Mouse (Mus musculus): ENCODE results near the gene Ptchd4. TPM values are rescaled to one million over a fixed set of nuclear protein-coding genes. Genes with fewer than 3 reads are reported as not detected.

Ptchd4 gene
- under 1 TPM in 1 of 2 experiments, not detected in 1; 0.07 TPM for total RNA-seq (2021)
- long read RNA-seq, experiment 1 = 0 reads
- long read RNA-seq, experiment 2 = 0 reads

- DNase-seq = peak; percentile 22 to 24
- intact Hi-C loops (cut with DNase I) = no loop called here
Measured at GRCm38 (mm10) chr17:42315669-42316611, at the start of gene Ptchd4. TSS of gene Ptchd4 (plus strand) at chr17:42315947.

GRCm38 (mm10) chr17:42276861-42277260 is 38.9 kb upstream of the Ptchd4 start:
- no peak for DNase-seq
- intact Hi-C loops (cut with DNase I) = no loop called here

- no peak for DNase-seq
- intact Hi-C loops (cut with DNase I) = no loop called here
Measured at GRCm38 (mm10) chr17:42284391-42284790, 31.4 kb upstream of the Ptchd4 start.

DNA sequence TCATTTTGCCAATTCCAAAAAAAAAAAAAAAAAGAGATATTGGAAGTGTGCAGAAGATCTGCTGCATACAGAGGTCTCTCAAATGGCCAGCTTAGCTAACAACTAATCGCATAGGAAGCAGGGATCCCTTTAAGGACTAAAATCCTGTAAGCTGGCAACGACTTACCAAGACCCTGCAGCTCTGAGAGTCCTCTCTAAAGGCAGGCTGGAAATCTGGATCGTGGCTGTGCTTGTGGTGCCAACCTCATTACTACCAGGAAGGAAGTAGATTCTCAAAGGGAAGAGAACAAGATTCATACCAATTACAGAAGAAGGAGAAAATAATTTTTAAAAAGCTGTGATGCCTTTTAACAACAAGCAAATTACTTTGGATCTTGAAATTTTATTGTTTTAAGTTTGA is 29.5 kb upstream of the Ptchd4 start:
- intact Hi-C loops (cut with DNase I) = no loop called here
- DNase-seq = no peak

DNA sequence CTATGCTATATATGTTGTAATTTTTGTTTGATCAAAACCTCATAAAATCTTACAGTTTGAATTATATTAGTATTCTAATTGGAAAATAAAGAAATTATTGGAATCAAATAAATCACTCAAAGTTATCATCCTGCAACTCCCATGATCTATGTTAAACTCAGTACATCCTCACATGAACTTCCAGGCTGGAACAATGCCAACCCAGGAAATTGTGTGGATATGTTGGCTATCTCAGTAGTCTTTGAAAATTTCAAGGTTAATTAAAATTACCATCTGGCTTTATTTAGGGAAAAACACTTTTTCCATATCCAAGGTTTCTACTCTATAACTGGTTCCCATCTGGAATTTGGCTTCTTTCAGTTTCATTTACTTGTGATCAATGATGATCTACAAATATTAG is 25.4 kb upstream of the Ptchd4 start:
- intact Hi-C loops (cut with DNase I) = no loop called here
- DNase-seq = no peak

DNA sequence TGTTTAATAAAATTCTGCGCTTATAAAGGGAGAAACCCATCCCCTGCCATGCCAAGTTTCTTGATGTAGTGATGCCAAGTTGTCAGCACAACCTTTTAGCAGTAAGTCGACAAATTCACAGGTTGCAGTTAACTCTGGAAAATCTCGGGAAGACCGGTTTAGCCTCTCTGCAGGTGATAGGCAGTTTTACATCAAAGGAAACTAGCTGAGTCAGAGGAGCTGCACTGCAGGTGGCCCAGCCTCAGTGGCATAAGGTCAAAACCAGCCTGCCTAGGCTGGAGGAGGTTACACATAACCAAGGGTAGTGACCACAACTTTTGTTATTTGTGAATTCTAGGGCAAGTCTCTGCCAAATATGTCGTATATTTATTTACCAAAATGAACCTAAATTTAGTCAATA is 24.0 kb upstream of the Ptchd4 start:
- DNase-seq = no peak
- intact Hi-C loops (cut with DNase I) = no loop called here

DNA sequence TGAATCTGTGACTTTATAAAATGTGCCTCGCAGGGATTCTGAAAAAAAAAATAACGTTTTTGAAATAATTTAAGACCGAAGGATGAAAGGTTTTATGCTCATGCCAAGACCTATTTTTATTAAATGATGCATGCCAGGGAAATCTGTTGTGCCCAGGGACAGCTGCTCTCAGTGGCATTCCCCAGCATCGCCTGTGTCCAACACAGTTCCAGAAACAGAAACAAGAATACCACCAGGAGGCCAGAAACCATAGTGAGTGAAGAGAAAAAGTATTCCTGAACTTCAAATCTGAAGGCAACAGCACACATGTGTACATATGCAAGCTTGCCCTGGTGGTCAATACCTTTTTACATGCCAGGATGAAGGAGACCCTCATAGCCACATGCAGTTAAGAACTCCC is 17.8 kb upstream of the Ptchd4 start:
- intact Hi-C loops (cut with DNase I) = no loop called here
- no peak for DNase-seq

DNA sequence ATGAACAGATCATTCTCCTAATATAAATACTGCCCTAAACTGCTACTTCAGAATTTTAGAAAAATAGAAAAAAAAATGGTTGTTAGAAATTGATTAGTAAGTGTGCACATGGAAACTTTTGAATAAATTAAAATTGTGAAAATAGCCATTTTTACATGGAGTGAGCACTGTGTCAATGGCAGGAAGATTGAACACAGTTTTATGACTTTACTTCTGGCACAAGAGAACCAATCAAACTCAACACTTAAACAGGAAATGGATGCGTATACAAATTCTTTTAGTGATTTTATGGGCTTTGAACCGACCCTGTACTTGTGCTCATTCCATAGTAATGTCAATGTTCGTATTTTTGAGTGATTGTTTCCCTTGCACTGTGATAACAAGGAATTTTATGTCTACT is 16.1 kb upstream of the Ptchd4 start:
- DNase-seq = no peak
- intact Hi-C loops (cut with DNase I) = no loop called here

- no peak for DNase-seq
- intact Hi-C loops (cut with DNase I) = no loop called here
Measured at GRCm38 (mm10) chr17:42303062-42303577, 12.6 kb upstream of the Ptchd4 start.

- intact Hi-C loops (cut with DNase I) = no loop called here
- DNase-seq = no peak
Measured at GRCm38 (mm10) chr17:42304262-42304661, 11.5 kb upstream of the Ptchd4 start.

DNA sequence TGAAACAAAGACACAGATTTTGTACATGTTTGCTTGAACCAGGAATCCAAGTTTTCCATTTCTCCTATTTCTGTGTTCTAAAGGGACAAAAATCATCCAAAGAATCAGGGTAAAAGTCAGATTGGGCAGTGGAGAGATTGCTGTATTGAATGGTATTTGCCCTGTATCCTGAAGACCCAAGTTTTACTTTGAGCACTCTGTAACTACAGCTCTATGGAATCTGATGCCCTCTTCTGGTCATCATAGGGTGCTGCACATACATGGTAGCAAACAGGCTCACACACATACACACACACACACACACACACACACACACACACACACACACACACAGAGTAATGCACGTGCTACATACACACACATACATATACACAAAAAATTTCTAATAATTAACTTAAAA is 8.7 kb upstream of the Ptchd4 start:
- DNase-seq = no peak
- intact Hi-C loops (cut with DNase I) = no loop called here

DNA sequence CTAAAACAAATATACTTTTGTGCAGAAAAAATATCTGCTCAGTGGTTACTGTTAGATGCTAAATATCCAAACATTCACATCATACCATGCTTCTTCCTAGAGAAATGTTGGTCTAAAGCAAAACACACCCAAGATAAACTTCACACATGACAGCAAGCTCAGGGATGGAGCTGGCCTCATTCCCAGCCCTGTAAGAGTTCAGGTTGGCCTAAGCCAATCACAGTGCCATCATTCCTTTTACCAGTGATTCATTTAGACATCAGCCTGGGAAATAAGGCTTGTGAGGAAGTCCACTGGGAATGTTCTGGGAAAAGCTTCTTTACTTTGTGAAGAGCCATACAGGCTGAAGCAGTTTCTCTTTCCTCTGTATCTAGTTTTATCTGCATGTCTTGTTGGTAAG is 5.6 kb upstream of the Ptchd4 start:
- intact Hi-C loops (cut with DNase I) = no loop called here
- no peak for DNase-seq

DNA sequence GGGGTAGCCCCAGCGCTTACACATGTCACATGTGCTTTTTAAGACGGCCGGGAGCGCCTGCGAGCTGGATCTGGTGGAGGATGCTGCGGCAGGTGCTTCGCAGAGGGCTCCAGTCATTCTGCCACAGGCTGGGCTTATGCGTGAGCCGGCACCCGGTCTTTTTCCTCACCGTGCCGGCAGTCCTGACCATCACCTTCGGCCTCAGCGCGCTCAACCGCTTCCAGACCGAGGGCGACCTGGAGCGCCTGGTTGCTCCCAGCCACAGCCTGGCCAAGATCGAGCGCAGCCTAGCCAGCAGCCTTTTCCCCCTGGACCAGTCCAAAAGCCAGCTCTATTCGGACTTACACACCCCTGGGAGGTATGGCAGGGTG is 850 bp downstream of the Ptchd4 start:
- no peak for DNase-seq
- intact Hi-C loops (cut with DNase I) = no loop called here

DNA sequence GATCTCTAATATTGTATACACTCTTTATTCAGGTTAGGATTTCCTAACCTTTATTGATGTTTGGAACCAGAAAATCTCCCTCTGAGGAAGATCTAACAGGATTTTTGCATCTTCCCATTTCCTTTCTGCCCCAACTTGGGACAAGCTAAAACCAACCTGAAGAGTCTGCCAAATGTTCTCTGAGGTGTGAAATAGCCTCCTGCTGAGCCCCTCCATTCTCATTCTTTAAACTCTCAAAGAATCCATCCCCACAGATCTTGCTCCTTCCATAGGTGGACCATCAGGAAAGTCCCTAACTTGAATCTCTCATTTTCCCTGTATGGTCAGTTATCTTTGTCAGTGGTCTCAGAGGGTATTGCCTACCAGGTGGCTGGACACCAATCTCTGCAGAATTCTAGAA is 20.0 kb downstream of the Ptchd4 start:
- no peak for DNase-seq
- intact Hi-C loops (cut with DNase I) = no loop called here

DNA sequence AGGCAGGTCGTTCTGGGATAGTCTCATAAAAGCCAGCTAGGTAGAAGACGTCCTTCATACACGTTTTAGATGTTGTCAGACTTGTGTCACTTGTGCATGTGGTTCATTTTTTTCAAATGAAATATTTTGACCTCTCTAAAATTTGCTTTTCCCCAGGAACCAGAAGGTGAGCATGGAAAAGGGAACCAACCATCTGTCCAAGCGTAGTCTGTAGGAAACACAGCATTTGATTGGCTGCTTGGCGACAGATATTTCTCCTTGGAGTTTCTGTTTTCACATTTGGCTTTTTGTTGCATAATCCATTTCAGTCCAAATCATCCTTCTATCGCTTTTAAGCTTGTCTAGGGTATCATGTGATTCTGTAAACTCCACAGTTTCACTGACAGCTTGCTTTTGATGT is 20.8 kb downstream of the Ptchd4 start:
- intact Hi-C loops (cut with DNase I) = no loop called here
- no peak for DNase-seq

DNA sequence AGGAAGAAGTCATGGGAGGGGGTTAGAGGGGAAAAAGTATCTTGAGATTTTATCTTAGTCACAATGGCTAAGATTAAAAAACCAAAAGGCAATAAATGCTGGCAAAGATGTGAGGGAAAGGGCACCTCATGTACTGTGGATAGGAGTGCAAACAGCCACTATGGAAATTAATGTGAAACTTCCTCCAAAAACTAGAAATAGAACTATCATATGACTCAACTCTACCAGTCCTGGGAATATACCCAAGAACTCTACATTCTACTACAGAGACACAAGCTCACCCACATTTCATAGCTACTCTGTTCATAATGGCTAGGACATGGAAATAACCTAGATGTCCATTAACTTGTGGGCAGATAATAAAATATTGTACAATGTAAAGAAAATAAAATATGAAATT is 30.3 kb downstream of the Ptchd4 start:
- no peak for DNase-seq
- intact Hi-C loops (cut with DNase I) = no loop called here

- no peak for DNase-seq
- intact Hi-C loops (cut with DNase I) = no loop called here
Measured at GRCm38 (mm10) chr17:42358481-42358880, 42.7 kb downstream of the Ptchd4 start.

- no peak for DNase-seq
- intact Hi-C loops (cut with DNase I) = no loop called here
Measured at GRCm38 (mm10) chr17:42363085-42363710, 47.5 kb downstream of the Ptchd4 start.

- DNase-seq = no peak
- intact Hi-C loops (cut with DNase I) = no loop called here
Measured at GRCm38 (mm10) chr17:42364716-42365115, 49.0 kb downstream of the Ptchd4 start.

DNA sequence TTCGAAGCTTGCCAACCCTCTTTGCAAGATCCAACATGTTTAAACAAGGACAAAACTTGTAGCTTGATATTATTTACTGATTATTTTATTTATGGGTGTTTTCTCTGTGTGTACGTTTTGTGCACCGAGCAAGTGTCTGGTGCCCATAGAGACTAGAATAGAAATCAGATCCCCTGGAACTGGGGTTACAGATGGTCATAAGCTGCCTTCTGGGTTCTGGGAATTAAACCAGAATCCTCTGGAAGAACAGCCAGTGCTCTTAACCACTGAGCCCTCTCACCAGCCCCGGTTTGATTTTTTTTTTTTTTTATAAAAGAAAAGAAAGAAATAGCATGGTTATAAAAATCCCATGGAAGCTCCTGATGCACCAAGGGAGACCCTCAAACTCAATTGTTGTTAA is 59.1 kb downstream of the Ptchd4 start:
- intact Hi-C loops (cut with DNase I) = no loop called here
- DNase-seq = no peak

DNA sequence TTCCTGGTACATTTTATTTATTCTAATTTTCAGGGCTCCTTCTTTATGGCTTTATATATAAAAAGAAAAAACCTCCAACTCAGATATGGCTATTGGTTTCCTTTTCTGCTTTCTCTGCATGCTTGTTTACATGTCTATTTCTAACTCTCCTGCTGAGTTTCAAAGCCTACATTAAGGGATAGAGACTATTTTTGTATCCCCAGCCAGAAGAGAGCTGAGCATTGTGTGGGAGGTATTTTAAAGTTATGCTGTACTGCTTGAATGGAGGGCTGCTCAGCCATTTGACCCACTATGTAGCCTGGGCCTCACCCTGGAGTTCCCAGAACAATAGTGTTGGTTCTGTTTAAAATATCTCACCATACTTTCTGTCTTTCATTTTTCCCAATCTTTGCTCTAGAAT is 77.3 kb downstream of the Ptchd4 start:
- no peak for DNase-seq
- intact Hi-C loops (cut with DNase I) = no loop called here

DNA sequence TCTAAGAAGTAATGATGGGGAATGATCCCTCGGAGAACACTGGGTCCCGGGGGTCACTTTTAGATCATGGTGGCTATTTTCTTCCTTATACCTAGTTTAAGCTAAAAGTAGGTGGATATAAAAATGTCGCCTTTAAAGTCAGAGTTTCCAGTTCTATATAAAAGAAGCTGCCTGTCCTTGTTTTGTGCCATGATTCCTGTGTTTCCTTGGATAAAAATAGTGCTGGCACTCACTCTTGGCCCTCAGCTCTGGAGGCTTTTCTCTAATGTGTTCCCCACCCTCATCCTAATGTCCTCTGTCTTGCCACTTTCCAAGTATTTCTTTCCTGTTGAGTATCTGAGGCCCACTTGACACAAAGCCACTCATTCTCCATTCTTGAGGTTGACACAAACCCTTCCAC is 79.6 kb downstream of the Ptchd4 start:
- DNase-seq = no peak
- intact Hi-C loops (cut with DNase I) = no loop called here

Measured in heart, postnatal 14 days (tissue).